ENCODE assay signal across 27 mouse cellular contexts in genomic region chr1:182784784-182785183, GRCm38 (mm10). TPM values are rescaled to one million over a fixed set of nuclear protein-coding genes. Genes with fewer than 3 reads are reported as not detected.
DNase-seq lines count a peak whose midpoint lies in the region; ATAC-seq and TF ChIP-seq lines count a peak whose summit lies in the region.
"Had no signal": no experiment of that assay in that cellular context is flagged by ENCODE, and none has a peak within 500 bp of the region (broad histone marks: within the 10 kb centered on the region; RNA-seq: fewer than 3 reads in every experiment).

No protein-coding gene starts in this region.

- no peaks in the 10 kb centered on the region for H3K27me3 ChIP-seq in kidney, postnatal 0 days (ENCODE audit: insufficient read depth, low read length)
- H3K27me3 ChIP-seq: embryonic facial prominence, embryonic 15.5 days; liver, embryonic 13.5 days; midbrain, embryonic 12.5 days had no signal

- 0 out of 2 replicates have a peak, but pooled peaks cover 6% of the 10 kb centered on the region for H3K4me1 ChIP-seq in kidney, postnatal 0 days (replicated peaks; ENCODE audit: insufficient read depth, low read length)
- H3K4me1 ChIP-seq: liver, embryonic 13.5 days; midbrain, embryonic 12.5 days had no signal

- no peak for TF ChIP-seq CTCF in kidney, postnatal 0 days (IDR thresholded peaks at IDR 0.05; ENCODE audit: low read depth)

- no peak overlapping the region for H3K4me2 ChIP-seq in kidney, postnatal 0 days (ENCODE audit: low read length)
- H3K4me2 ChIP-seq: embryonic facial prominence, embryonic 15.5 days; liver, embryonic 13.5 days; midbrain, embryonic 12.5 days had no signal

- no peak for ATAC-seq in kidney, postnatal 0 days (replicated peaks; ENCODE audit: low FRiP score, low read depth)
- no peak for ATAC-seq in frontal cortex, adult (ENCODE audit: low TSS enrichment)
- ATAC-seq: forebrain, embryonic 14.5 days; hindbrain, embryonic 16.5 days had no signal

- no peak overlapping the region for H3K9ac ChIP-seq in kidney, postnatal 0 days (ENCODE audit: low read depth, low read length)
- H3K9ac ChIP-seq: embryonic facial prominence, embryonic 15.5 days; liver, embryonic 13.5 days; midbrain, embryonic 12.5 days had no signal

- peak; percentile 37 for DNase-seq in adrenal gland, adult 2 months
- DNase-seq in adrenal gland, adult 8-10 months = no peak
- peak; percentile 49 for DNase-seq in cerebellum, adult 11-12 months
- no peak for DNase-seq in cerebellum, postnatal 4 days (ENCODE audit: low spot score in 2 of 2)
- DNase-seq in kidney, postnatal 0 days (ENCODE audit: low spot score) = no peak
- DNase-seq in kidney, adult 9 months = no peak
- peak; percentile 39 for DNase-seq in cerebellum, adult 18-20 months
- DNase-seq: kidney, postnatal 25 days; liver, embryonic 13.5 days; lung, adult 2 months; right cerebral cortex, postnatal 14 days; thymus, postnatal 25 days had no signal

- 0 out of 2 replicates have a peak overlapping the region, but pooled peaks have one; percentile 16 for H3K27ac ChIP-seq in kidney, postnatal 0 days
- H3K27ac ChIP-seq: embryonic facial prominence, embryonic 15.5 days; heart, embryonic 10.5 days; liver, embryonic 13.5 days; midbrain, embryonic 12.5 days had no signal

- no peak overlapping the region for H3K4me3 ChIP-seq in kidney, postnatal 0 days (replicated peaks; ENCODE audit: low read depth, low read length)
- H3K4me3 ChIP-seq: embryonic facial prominence, embryonic 15.5 days; heart, embryonic 10.5 days; liver, embryonic 13.5 days; midbrain, embryonic 12.5 days had no signal

- no peaks in the 10 kb centered on the region for H3K36me3 ChIP-seq in kidney, postnatal 0 days (ENCODE audit: insufficient read depth, low read length)
- H3K36me3 ChIP-seq: embryonic facial prominence, embryonic 15.5 days; heart, embryonic 10.5 days; liver, embryonic 13.5 days; midbrain, embryonic 12.5 days had no signal

- no peaks in the 10 kb centered on the region for H3K9me3 ChIP-seq in kidney, postnatal 0 days (replicated peaks; ENCODE audit: low read length)
- H3K9me3 ChIP-seq: embryonic facial prominence, embryonic 15.5 days; heart, embryonic 10.5 days; liver, embryonic 13.5 days; midbrain, embryonic 12.5 days had no signal

- WGBS in kidney, postnatal 0 days = 76% methylated on average over 3 of the region's 3 CpGs

RNA-seq across cellular contexts. Expression of gene Susd4, which starts 21.1 kb away (rescaled TPM):
- total RNA-seq in adrenal gland, adult 2 months (2021) = 1 to 10 TPM; 4.6 to 5.2 TPM
- 5.2 and 6.7 TPM in 2 replicates for polyA plus RNA-seq in adrenal gland, adult 2 months (2012; rRNA removed)
- total RNA-seq in adrenal gland, adult 8-10 months (2022) = 10 to 100 TPM in 1 of 4 experiments, 1 to 10 TPM in 3; 6.2 to 10.4 (median 7.4) TPM
- 26.0 and 27.4 TPM in 2 replicates for polyA plus RNA-seq in kidney, postnatal 0 days (2015; fragmentation: Nextera tagmentation; extraction: Ambion mirVana)
- total RNA-seq: megakaryocyte, adult 5-6 weeks; monocyte, adult 5-6 weeks; neutrophil, adult 5-6 weeks had no signal

RNA-seq across cellular contexts. Expression of gene Ccdc185, which starts 35.8 kb away (rescaled TPM):
- total RNA-seq in adrenal gland, adult 2 months (2021) = not detected
- polyA plus RNA-seq in adrenal gland, adult 2 months (2012; rRNA removed) = not detected in 2 replicates
- total RNA-seq in adrenal gland, adult 8-10 months (2022) = not detected
- polyA plus RNA-seq in kidney, postnatal 0 days (2015; fragmentation: Nextera tagmentation; extraction: Ambion mirVana) = not detected in 2 replicates
- total RNA-seq: gastrocnemius, adult 8-10 months; hematopoietic stem cell, adult 5-6 weeks; left cerebral cortex, postnatal 25 days; megakaryocyte, adult 5-6 weeks; neutrophil, adult 5-6 weeks had no signal
- polyA plus RNA-seq: cerebellum, adult 2 months; embryonic facial prominence, embryonic 15.5 days; forebrain, embryonic 14.5 days; heart, embryonic 16.5 days; hindbrain, embryonic 16.5 days; limb, embryonic 14.5 days; liver, embryonic 13.5 days; lung, adult 2 months; midbrain, embryonic 12.5 days had no signal

Comparison
In these comparisons a context has a peak if more than half of its experiments do, and no peak if none do; other contexts are left out.
1. DNase-seq: peak in adrenal gland, adult 2 months (single experiment), cerebellum, adult 11-12 months (single experiment) and cerebellum, adult 18-20 months (2 of 2); none in adrenal gland, adult 8-10 months (single experiment), cerebellum, postnatal 4 days (0 of 2), kidney, postnatal 0 days (single experiment) and kidney, adult 9 months (single experiment).